Comparison of ENCODE assay signal across 8 mouse cellular contexts in genomic region chr5:37823721-37824460, GRCm38 (mm10). TPM values are rescaled to one million over a fixed set of nuclear protein-coding genes. Genes with fewer than 3 reads are reported as not detected.
DNase-seq lines count a peak whose midpoint lies in the region; ATAC-seq and TF ChIP-seq lines count a peak whose summit lies in the region.

No protein-coding gene starts in this region.

- no peaks in the 10 kb centered on the region for H3K36me3 ChIP-seq in kidney, adult 2 months (ENCODE audit: control insufficient read depth, insufficient read depth, low read length)
- peaks cover 22% of the 10 kb centered on the region for H3K36me3 ChIP-seq in embryonic facial prominence, embryonic 10.5 days (replicated peaks)

- H3K9me3 ChIP-seq in embryonic facial prominence, embryonic 10.5 days: no peaks in the 10 kb centered on the region

- no peak for DNase-seq in kidney, adult 2 months
- DNase-seq in kidney, adult 18-20 months: no peak
- DNase-seq in embryonic facial prominence, embryonic 10.5 days (ENCODE audit: low spot score): no peak
- DNase-seq in heart, postnatal 4 days: peak; percentile 31
- DNase-seq in lung, postnatal 10 days: peak; percentile 15
- no peak for DNase-seq in thymus, postnatal 14 days
- DNase-seq in adipocyte (ENCODE audit: low spot score): no peak

- H3K27me3 ChIP-seq in kidney, adult 2 months (replicated peaks; ENCODE audit: control insufficient read depth, insufficient read depth, low read length): peaks cover 9% of the 10 kb centered on the region
- H3K27me3 ChIP-seq in embryonic facial prominence, embryonic 10.5 days (replicated peaks; ENCODE audit: low read depth, poor library complexity, severe bottlenecking): peaks cover 100% of the 10 kb centered on the region

- WGBS in kidney, adult 2 months: 1% methylated on average over 58 of the region's 58 CpGs
- WGBS in embryonic facial prominence, embryonic 10.5 days: under 1% methylated on average over 58 of the region's 58 CpGs

- no peak for TF ChIP-seq CTCF in kidney, adult 2 months (conservative IDR thresholded peaks at IDR 0.05; ENCODE audit: insufficient read depth, insufficient read length, low read depth, low read length)

- H3K4me3 ChIP-seq in kidney, adult 2 months (ENCODE audit: insufficient read depth, low read depth, low read length): peak overlapping the region; percentile 70
- peak overlapping the region; percentile 72 for H3K4me3 ChIP-seq in embryonic facial prominence, embryonic 10.5 days

- TF ChIP-seq POLR2A in kidney, adult 2 months (IDR thresholded peaks at IDR 0.05; ENCODE audit: low read depth, low read length): no peak

- no peaks in the 10 kb centered on the region for H3K4me1 ChIP-seq in kidney, adult 2 months (ENCODE audit: control insufficient read depth, insufficient read depth, low read length)
- peaks cover 89% of the 10 kb centered on the region for H3K4me1 ChIP-seq in embryonic facial prominence, embryonic 10.5 days

- no peak for ATAC-seq in activated CD4-positive, CD25-positive, alpha-beta regulatory T cell, adult 4 months

- no peak overlapping the region for H3K27ac ChIP-seq in kidney, adult 2 months (ENCODE audit: insufficient read depth, low read depth, low read length)
- H3K27ac ChIP-seq in embryonic facial prominence, embryonic 10.5 days (replicated peaks): peak overlapping the region; percentile 94

RNA-seq across cellular contexts. Expression of gene Msx1, which starts 0.5 kb away (rescaled TPM):
- polyA plus RNA-seq in kidney, adult 2 months (2012; rRNA removed): 1.0 and 1.1 TPM in 2 replicates
- polyA plus RNA-seq in embryonic facial prominence, embryonic 10.5 days (2016; fragmentation: Nextera tagmentation; extraction: Ambion mirVana): 333 and 362 TPM in 2 replicates
- 1 to 10 TPM; 4.7 to 4.9 TPM for total RNA-seq in heart, postnatal 4 days (2021)
- polyA plus RNA-seq in activated CD4-positive, CD25-positive, alpha-beta regulatory T cell, adult 4 months (2017; shearing (Covaris generic)): under 1 TPM in 1 of 2 experiments, not detected in 1; 0.22 TPM

Comparison
In these comparisons a context has a peak if more than half of its experiments do, and no peak if none do; other contexts are left out.
1. DNase-seq: peak in heart, postnatal 4 days (single experiment) and lung, postnatal 10 days (single experiment); none in kidney, adult 2 months (single experiment), kidney, adult 18-20 months (single experiment), embryonic facial prominence, embryonic 10.5 days (single experiment), thymus, postnatal 14 days (single experiment) and adipocyte (single experiment).
2. RNA of gene Msx1, which starts 0.5 kb away (polyA plus RNA-seq): 333 to 362 TPM in embryonic facial prominence, embryonic 10.5 days; 1.0 to 1.1 TPM in kidney, adult 2 months and 0.22 TPM in activated CD4-positive, CD25-positive, alpha-beta regulatory T cell, adult 4 months; every median in the first group is over 100 times any median in the second.